ENCODE assay signal across 19 mouse cellular contexts in the genomic region with DNA sequence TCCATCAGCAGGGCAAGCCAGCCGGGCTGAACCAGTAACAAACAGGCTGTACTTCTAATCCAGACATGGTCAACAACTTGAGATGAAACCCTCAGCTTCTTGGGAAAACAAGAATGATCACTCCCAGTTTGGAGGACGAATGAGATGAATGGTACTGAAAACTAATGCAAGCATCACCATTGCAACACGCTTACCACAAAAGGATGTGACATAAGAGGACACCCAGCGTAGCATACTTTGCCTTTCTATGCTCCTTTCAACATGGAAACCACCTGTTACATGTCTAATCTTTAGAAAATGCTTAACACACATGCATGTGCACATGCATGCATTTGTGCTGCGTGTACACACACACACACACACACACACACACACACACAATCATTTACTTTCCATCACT.
DNase-seq lines count a peak whose midpoint lies in the region; ATAC-seq and TF ChIP-seq lines count a peak whose summit lies in the region.
"Had no signal": no experiment of that assay in that cellular context is flagged by ENCODE, and none has a peak within 500 bp of the region (broad histone marks: within the 10 kb centered on the region; RNA-seq: fewer than 3 reads in every experiment).

No protein-coding gene starts in this region.

- H3K4me2 ChIP-seq in forebrain, embryonic 11.5 days (ENCODE audit: low read depth, low read length, severe bottlenecking): no peak overlapping the region
- no peak overlapping the region for H3K4me2 ChIP-seq in forebrain, embryonic 14.5 days (ENCODE audit: low read length)
- peak overlapping the region; percentile 39 for H3K4me2 ChIP-seq in heart, postnatal 0 days (ENCODE audit: low read depth, low read length)
- no peak overlapping the region for H3K4me2 ChIP-seq in heart, embryonic 12.5 days
- H3K4me2 ChIP-seq: limb, embryonic 12.5 days; midbrain, embryonic 13.5 days; neural tube, embryonic 15.5 days had no signal

- H3K27ac ChIP-seq in forebrain, embryonic 11.5 days (ENCODE audit: low read depth, low read length): no peak overlapping the region
- no peak overlapping the region for H3K27ac ChIP-seq in forebrain, embryonic 14.5 days (ENCODE audit: low read depth, low read length)
- no peak overlapping the region for H3K27ac ChIP-seq in heart, postnatal 0 days (ENCODE audit: low read depth)
- no peak overlapping the region for H3K27ac ChIP-seq in heart, embryonic 12.5 days (ENCODE audit: poor library complexity, severe bottlenecking)
- H3K27ac ChIP-seq: hindbrain, embryonic 10.5 days; hindbrain, postnatal 0 days; kidney, postnatal 0 days; limb, embryonic 12.5 days; midbrain, embryonic 13.5 days; neural tube, embryonic 15.5 days had no signal

- no peak overlapping the region for H3K4me3 ChIP-seq in forebrain, embryonic 11.5 days (ENCODE audit: low read depth, low read length)
- H3K4me3 ChIP-seq in forebrain, embryonic 14.5 days (ENCODE audit: low read depth, low read length): no peak overlapping the region
- H3K4me3 ChIP-seq in heart, postnatal 0 days (ENCODE audit: low read depth, low read length): peak overlapping the region; percentile 15
- H3K4me3 ChIP-seq in heart, embryonic 12.5 days: no peak overlapping the region
- H3K4me3 ChIP-seq: hindbrain, embryonic 10.5 days; limb, embryonic 12.5 days; midbrain, embryonic 13.5 days; myocyte; neural tube, embryonic 15.5 days had no signal

- 84% methylated on average over 5 of the region's 5 CpGs for WGBS in forebrain, embryonic 11.5 days
- WGBS in forebrain, embryonic 14.5 days: 87% methylated on average over 5 of the region's 5 CpGs
- WGBS in heart, postnatal 0 days: 84% methylated on average over 5 of the region's 5 CpGs
- 83% methylated on average over 5 of the region's 5 CpGs for whole genome bisulfite sequencing in heart, embryonic 12.5 days

- H3K9ac ChIP-seq in forebrain, embryonic 11.5 days (ENCODE audit: low read length): no peak overlapping the region
- H3K9ac ChIP-seq in forebrain, embryonic 14.5 days (ENCODE audit: low read length): no peak overlapping the region
- H3K9ac ChIP-seq in heart, postnatal 0 days (replicated peaks; ENCODE audit: low read depth, low read length): 0 out of 2 replicates have a peak overlapping the region, but pooled peaks have one; percentile 20
- H3K9ac ChIP-seq in heart, embryonic 12.5 days: no peak overlapping the region
- H3K9ac ChIP-seq: limb, embryonic 12.5 days; midbrain, embryonic 13.5 days; neural tube, embryonic 15.5 days had no signal

- no peaks in the 10 kb centered on the region for H3K27me3 ChIP-seq in forebrain, embryonic 11.5 days (ENCODE audit: control insufficient read depth, insufficient read depth, low read length)
- H3K27me3 ChIP-seq in forebrain, embryonic 14.5 days (replicated peaks; ENCODE audit: control insufficient read depth, insufficient read depth, low read length): no peaks in the 10 kb centered on the region
- no peaks in the 10 kb centered on the region for H3K27me3 ChIP-seq in heart, postnatal 0 days (ENCODE audit: control insufficient read depth, insufficient read depth, low read length)
- no peaks in the 10 kb centered on the region for H3K27me3 ChIP-seq in heart, embryonic 12.5 days (replicated peaks)
- H3K27me3 ChIP-seq: limb, embryonic 12.5 days; midbrain, embryonic 13.5 days; neural tube, embryonic 15.5 days had no signal

- H3K4me1 ChIP-seq in forebrain, embryonic 11.5 days (replicated peaks; ENCODE audit: control insufficient read depth, insufficient read depth, low read length): peaks cover 11% of the 10 kb centered on the region
- H3K4me1 ChIP-seq in forebrain, embryonic 14.5 days (ENCODE audit: control insufficient read depth, insufficient read depth, low read length): peaks cover 20% of the 10 kb centered on the region
- H3K4me1 ChIP-seq in heart, postnatal 0 days (ENCODE audit: control insufficient read depth, insufficient read depth): peaks cover 78% of the 10 kb centered on the region
- peaks cover 66% of the 10 kb centered on the region for H3K4me1 ChIP-seq in heart, embryonic 12.5 days (replicated peaks)

- no peaks in the 10 kb centered on the region for H3K9me3 ChIP-seq in forebrain, embryonic 11.5 days (ENCODE audit: control insufficient read depth, low read length)
- H3K9me3 ChIP-seq in forebrain, embryonic 14.5 days (replicated peaks; ENCODE audit: control insufficient read depth, low read length): no peaks in the 10 kb centered on the region
- no peaks in the 10 kb centered on the region for H3K9me3 ChIP-seq in heart, postnatal 0 days (replicated peaks; ENCODE audit: control insufficient read depth, low read length)
- no peaks in the 10 kb centered on the region for H3K9me3 ChIP-seq in heart, embryonic 12.5 days (replicated peaks)
- H3K9me3 ChIP-seq: hindbrain, embryonic 10.5 days; limb, embryonic 12.5 days; midbrain, embryonic 13.5 days; neural tube, embryonic 15.5 days had no signal

- no peak for ATAC-seq in forebrain, embryonic 11.5 days (replicated peaks; ENCODE audit: low FRiP score)
- no peak for ATAC-seq in forebrain, embryonic 14.5 days
- ATAC-seq in heart, postnatal 0 days (ENCODE audit: insufficient read depth, low read depth): no peak
- no peak for ATAC-seq in heart, embryonic 12.5 days (ENCODE audit: insufficient number of reproducible peaks, low FRiP score)
- peak; percentile 88 for ATAC-seq in granulocyte monocyte progenitor cell, adult 5-6 weeks (replicated peaks; ENCODE audit: poor library complexity, severe bottlenecking)
- ATAC-seq: hindbrain, postnatal 0 days; midbrain, embryonic 13.5 days had no signal

- DNase-seq in forebrain, embryonic 11.5 days (ENCODE audit: low spot score): peak; percentile 2
- no peak for DNase-seq in forebrain, embryonic 14.5 days (ENCODE audit: low spot score)
- DNase-seq in heart, postnatal 0 days (ENCODE audit: low spot score): no peak
- DNase-seq in 416B (ENCODE audit: low read depth): peak; percentile 56
- no peak for DNase-seq in neural tube, embryonic 10.5 days (ENCODE audit: extremely low spot score, low spot score)
- no peak for DNase-seq in adrenal gland, adult 8-10 months
- DNase-seq: kidney, adult 18-20 months; right cerebral cortex, postnatal 14 days; spleen, adult 18-20 months; thymus, postnatal 25 days had no signal

- no peak for TF ChIP-seq EP300 in heart, postnatal 0 days (IDR thresholded peaks at IDR 0.05; ENCODE audit: low read depth)

- no peaks in the 10 kb centered on the region for H3K36me3 ChIP-seq in forebrain, embryonic 11.5 days (ENCODE audit: control insufficient read depth, insufficient read depth, low read length)
- H3K36me3 ChIP-seq in forebrain, embryonic 14.5 days (ENCODE audit: control insufficient read depth, insufficient read depth, low read length): no peaks in the 10 kb centered on the region
- peaks cover 32% of the 10 kb centered on the region for H3K36me3 ChIP-seq in heart, postnatal 0 days (replicated peaks; ENCODE audit: control insufficient read depth, insufficient read depth, low read length)
- peaks cover 28% of the 10 kb centered on the region for H3K36me3 ChIP-seq in heart, embryonic 12.5 days

- no peak for TF ChIP-seq CTCF in heart, postnatal 0 days (IDR thresholded peaks at IDR 0.05; ENCODE audit: low read depth)

Comparison
In these comparisons a context has a peak if more than half of its experiments do, and no peak if none do; other contexts are left out.
1. DNase-seq: peak in forebrain, embryonic 11.5 days (single experiment) and 416B (single experiment); none in forebrain, embryonic 14.5 days (single experiment), heart, postnatal 0 days (single experiment), neural tube, embryonic 10.5 days (single experiment) and adrenal gland, adult 8-10 months (single experiment).